Mouse (Mus musculus) olfactory bulb, adult 2 months (tissue): Measurements from ENCODE around the gene Acot10. TPM values are rescaled to one million over a fixed set of nuclear protein-coding genes. Genes with fewer than 3 reads are reported as not detected.
"Not testable (repeated sequence)": the region's sequence is repeated elsewhere in the genome, so short reads cannot be mapped to it uniquely, and the experiment has no call there.

Experiments
- H3K27ac ChIP-seq: fragments of 200-500 bp; 2 replicates; pipeline ENCODE4 v1.5.1; 2012; ENCODE audit warnings: low read depth, low read length; ENCODE audit not compliant: insufficient read depth
- H3K4me1 ChIP-seq: fragments of 200-500 bp; 2 replicates; pipeline ENCODE4 v1.6.1; 2012; ENCODE audit warnings: low read length; ENCODE audit not compliant: control insufficient read depth, insufficient read depth
- H3K4me3 ChIP-seq: fragments of 200-500 bp; 2 replicates; pipeline ENCODE4 v1.5.1; 2012; ENCODE audit warnings: mild to moderate bottlenecking, low read depth, low read length, moderate library complexity; ENCODE audit not compliant: insufficient read depth
- CTCF ChIP-seq: fragments of 200-500 bp; IDR thresholded peaks from 2 replicates; pipeline ENCODE4 v1.5.1; 2012; ENCODE audit warnings: low read depth, mild to moderate bottlenecking, low read length, moderate library complexity; ENCODE audit not compliant: insufficient read depth
- POLR2A ChIP-seq: fragments of 200-500 bp; IDR thresholded peaks from 2 replicates; pipeline ENCODE4 v1.6.1; 2012; ENCODE audit warnings: mild to moderate bottlenecking, low read depth, low read length, moderate library complexity; ENCODE audit not compliant: insufficient read depth
- WGBS: fragments of 180-500 bp; shearing (Covaris S2); methylation state at CpG from one replicate; pipeline ENCODE4 v1.1.7; 2018; 5-methylcytosine and 5-hydroxymethylcytosine counted together
- polyA plus RNA-seq: library from polyadenylated mRNA; stranded (reverse); fragments of >200 nt; gene quantifications from 2 replicates; pipeline ENCODE4 v1.2.4, GENCODE M21; 2012; ENCODE audit warnings: low replicate concordance; ENCODE audit not compliant: missing spikeins, insufficient read depth, insufficient read length

Acot10 gene
- not detected in 2 replicates for polyA plus RNA-seq

DNA sequence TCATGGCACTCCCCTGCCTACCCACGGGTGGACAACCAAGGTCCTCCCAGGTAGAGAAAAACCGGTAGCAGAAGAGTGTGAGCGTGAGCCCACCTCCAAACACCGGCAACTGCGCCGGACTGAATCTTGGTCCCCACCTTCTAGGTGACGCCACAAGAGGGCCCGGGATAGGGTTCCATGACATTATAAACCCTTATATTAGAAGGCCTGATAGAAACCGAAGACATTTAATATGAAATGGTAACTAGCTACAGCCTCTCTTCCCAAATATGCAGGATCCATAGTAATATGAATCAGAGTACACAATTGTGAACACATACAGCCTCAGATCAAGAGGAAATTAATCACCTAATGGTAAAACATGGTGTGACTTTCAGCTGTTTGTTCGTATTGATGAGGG is at the start of gene Acot10:
Gene Acot10, minus strand, starts transcription at position 101 of the 400 bp plus-strand sequence.
- TF ChIP-seq POLR2A (no peak), CTCF (no peak)
- 94% methylated on average over 10 of the region's 10 CpGs for WGBS
- Histone ChIP-seq H3K27ac (no peak within 1 kb of the TSS), H3K4me3 (no peak within 1 kb of the TSS), H3K4me1 (no peaks in the 10 kb centered on the region)

DNA sequence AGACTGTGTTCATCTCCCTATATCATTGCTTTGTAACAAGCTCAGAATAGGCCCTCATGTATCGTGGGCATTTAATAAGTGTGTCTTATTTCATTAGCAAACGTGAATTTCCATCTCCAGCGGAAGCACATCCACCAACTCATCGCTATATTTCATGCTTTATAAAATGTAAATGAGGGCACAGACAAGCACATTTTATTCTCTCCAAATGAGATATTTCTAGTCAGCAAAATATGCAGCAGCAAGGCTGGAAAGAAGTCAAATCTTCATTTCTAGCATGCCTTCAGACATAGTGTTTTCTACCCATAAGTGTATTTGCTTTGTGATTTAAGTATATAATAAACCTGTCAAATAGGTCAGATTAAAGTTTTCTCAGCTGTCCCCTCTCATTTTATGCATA is 45.3 kb upstream of the Acot10 start:
- 88% methylated on average over 4 of the region's 4 CpGs for WGBS
- Histone ChIP-seq H3K27ac (no peak overlapping the region), H3K4me3 (no peak overlapping the region), H3K4me1 (no peaks in the 10 kb centered on the region)
- TF ChIP-seq POLR2A, result no peak
- TF ChIP-seq CTCF, result no peak

DNA sequence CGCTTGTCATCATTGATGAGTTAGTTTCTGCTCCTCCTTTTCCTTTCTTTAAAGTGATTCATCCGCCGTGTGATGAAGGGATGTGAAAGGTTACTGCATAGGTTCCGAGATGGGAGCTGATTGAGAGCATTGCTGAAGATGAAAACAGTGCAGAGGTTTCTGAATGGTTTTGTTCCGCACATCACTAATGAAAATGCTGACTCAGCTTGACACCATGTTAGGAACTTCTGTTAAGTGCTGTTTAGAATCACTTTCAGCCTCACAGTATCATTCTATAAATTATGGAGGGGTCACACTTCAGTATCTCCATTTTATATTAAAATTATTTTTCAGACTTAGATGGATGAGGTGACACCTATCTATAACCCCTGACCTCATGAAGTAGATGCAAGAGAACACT is 29.7 kb upstream of the Acot10 start:
- Histone ChIP-seq H3K4me1 (no peaks in the 10 kb centered on the region), H3K27ac (no peak overlapping the region), H3K4me3 (no peak overlapping the region)
- TF ChIP-seq POLR2A (no peak), CTCF (no peak)
- WGBS, result 73% methylated on average over 5 of the region's 5 CpGs

DNA sequence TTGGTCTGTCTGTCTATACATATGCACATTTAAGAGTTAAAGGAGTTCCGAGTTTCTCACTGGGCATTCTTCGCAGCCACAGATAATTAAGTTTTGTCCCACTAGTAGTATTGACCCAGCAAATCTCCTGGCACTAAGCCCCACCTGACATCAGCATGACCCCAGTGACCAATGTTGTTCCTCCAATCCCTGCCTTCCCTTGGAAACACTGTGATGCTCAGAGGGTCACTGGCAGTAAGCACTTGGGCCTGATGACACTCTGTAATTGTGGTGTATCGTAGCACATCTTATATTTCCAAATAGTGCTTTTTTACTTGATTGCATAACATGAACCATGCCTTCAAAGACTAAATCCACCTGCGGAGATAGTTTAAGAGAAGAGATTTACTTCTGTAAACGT is 17.6 kb upstream of the Acot10 start:
- TF ChIP-seq POLR2A, result no peak
- TF ChIP-seq CTCF, result no peak
- no peaks in the 10 kb centered on the region for H3K4me1 ChIP-seq

DNA sequence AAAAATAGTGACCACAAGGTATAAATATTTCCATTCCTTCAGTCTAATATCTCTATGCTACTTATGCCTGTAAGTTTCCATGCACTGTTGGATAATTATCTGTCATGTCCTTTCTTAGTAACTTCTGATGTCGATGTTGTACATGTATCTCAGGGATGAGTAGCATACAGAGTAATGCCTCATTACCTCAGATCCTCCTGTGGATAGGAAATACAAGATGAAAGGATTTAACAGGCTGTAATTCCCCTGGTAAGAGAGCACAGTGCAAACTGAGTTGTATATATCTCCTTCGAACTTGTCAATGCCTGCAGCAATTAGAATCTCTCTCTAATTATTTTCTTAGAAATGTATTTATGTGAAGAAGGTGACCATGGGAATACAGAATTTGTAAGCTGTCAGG is 16.2 kb upstream of the Acot10 start:
- Histone ChIP-seq H3K4me3 (no peak overlapping the region), H3K27ac (no peak overlapping the region), H3K4me1 (no peaks in the 10 kb centered on the region)
- WGBS, result 78% methylated on average over 2 of the region's 2 CpGs
- no peak for TF ChIP-seq CTCF
- TF ChIP-seq POLR2A, result no peak

More for the DNA sequence above, 17.6 kb upstream of the Acot10 start:
- WGBS, result 74% methylated on average over 5 of the region's 5 CpGs
- H3K4me3 ChIP-seq, result no peak overlapping the region
- H3K27ac ChIP-seq, result no peak overlapping the region

DNA sequence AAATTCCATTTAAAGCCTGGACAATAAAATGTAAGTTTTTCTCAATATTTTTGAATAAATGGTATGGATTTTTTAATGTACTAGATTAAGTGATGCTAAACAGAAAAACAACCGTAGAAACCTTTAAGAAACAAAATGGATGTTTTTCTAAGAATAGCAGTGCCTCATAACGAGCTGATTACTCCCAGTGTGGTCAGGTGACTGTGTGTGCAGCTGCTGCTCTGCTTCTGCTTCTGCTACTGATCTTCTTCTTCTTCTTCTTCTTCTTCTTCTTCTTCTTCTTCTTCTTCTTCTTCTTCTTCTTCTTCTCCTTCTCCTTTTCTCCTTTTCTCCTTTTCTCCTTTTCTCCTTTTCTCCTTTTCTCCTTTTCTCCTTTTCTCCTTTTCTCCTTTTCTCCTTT is 3.0 kb upstream of the Acot10 start:
- not testable (repeated sequence) for H3K4me3 ChIP-seq, H3K27ac ChIP-seq, H3K4me1 ChIP-seq
- WGBS, result 33% methylated on average over 2 of the region's 2 CpGs

DNA sequence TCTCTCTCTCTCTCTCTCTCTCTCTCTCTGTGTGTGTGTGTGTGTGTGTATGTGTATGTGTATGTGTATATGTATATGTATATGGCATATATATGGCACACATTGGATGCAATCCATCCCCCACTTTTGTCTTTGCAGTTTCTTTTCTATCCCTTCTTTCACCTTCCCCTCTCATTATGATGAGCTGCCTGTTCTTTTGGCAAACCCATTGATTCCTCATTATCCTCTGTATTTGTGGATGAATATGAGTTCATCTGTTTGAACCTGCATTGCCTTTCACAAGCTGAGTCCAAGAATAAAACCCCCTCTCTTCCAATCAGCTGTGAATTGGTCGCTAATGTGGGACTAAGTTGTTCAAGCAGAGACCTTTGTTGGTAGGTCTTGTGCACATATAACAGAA is 1.4 kb upstream of the Acot10 start:
- 53% methylated on average over 1 of the region's 1 CpGs for WGBS
- TF ChIP-seq CTCF (no peak), POLR2A (no peak)
- no peak overlapping the region for H3K27ac ChIP-seq

DNA sequence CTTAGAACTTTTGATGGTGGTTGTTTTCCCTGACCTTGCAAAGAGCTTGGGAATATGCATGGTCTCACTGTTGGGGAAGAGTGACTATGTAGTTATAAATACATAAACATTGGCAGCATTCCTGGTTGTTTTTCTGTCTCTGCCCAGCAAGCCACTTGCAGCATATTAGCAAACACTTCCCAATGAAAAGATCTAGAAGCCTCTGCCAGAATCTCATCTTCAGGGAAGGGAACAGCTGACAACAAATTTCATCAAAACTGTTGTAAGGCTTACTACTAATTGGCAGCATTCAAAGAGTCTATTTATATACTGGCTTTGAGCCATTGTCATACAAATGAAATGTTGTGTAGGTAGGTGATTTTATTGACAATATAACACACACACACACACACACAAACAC is 800 bp upstream of the Acot10 start:
- Histone ChIP-seq H3K4me3 (no peak overlapping the region), H3K27ac (no peak overlapping the region)
- TF ChIP-seq POLR2A, result no peak
- TF ChIP-seq CTCF, result no peak

More for the DNA sequence above, 1.4 kb upstream of the Acot10 start:
- no peaks in the 10 kb centered on the region for H3K4me1 ChIP-seq
- no peak overlapping the region for H3K4me3 ChIP-seq

DNA sequence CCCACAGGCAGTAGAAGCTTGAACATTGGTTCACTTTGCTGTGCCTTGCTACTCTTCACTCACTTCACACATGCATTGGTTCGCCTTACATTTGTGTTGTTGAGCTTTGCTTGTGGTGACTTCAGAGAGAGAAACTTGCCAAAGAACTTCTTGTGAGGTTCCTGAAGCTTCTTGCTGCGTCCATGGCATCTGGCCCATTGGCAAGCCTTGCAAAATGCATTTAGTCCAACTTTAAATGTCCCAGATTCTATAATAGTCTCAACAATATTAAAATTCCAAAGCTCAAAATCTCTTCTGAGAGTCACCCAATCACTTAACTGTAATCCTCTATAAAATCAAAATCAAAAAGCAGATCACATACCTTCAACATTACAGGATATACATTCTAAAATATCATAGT is 6.3 kb downstream of the Acot10 start:
- Histone ChIP-seq H3K4me3 (no peak overlapping the region), H3K27ac (no peak overlapping the region), H3K4me1 (no peaks in the 10 kb centered on the region)
- 79% methylated on average over 2 of the region's 2 CpGs for WGBS
- TF ChIP-seq CTCF (no peak), POLR2A (no peak)

More for the DNA sequence above, 800 bp upstream of the Acot10 start:
- H3K4me1 ChIP-seq, result no peaks in the 10 kb centered on the region

DNA sequence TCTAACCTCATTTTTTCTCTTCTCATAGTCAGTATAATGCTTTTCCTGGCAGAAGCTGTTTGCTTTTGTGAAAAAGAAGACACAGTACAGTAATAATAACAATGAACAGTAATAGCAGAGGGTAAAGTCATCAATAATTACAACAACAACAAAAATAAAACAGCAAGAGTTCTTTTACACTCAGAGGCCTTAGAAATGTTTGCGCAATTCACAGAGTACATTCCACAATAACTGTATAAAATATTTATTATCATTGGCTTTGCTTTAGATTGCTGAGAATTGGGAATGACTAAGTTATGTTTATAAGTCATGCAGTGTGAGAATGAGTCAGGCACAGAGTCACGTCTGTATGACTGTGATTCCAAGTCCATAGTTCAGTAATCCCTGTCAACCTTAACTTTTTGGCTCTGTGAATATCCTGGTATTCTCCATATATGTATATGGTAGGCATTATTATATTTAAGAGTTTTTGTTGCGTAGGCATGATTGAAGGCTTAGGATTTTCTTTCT is 23.6 kb downstream of the Acot10 start:
- TF ChIP-seq POLR2A (no peak), CTCF (no peak)
- Histone ChIP-seq H3K27ac (no peak overlapping the region), H3K4me1 (no peaks in the 10 kb centered on the region), H3K4me3 (no peak overlapping the region)
- WGBS, result 81% methylated on average over 3 of the region's 3 CpGs

DNA sequence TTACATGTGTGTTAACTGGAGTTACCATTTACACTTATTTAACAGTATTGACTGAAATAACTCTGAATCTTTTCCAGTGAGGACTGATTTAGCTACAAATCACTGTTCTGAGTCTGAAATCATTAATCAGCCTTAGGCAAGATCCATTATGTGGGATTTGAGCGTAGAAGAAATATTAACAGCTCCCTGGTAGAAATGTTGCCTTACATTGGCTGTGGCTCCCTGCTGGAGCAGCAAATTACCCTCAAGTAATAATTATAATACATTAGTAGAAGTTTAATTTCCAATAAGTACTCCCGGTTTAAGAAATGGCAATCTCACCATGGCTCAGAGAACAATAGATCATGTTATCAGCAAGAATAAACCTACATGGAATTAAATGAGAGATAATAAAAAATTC is 27.4 kb downstream of the Acot10 start:
- Histone ChIP-seq H3K27ac (no peak overlapping the region), H3K4me1 (no peaks in the 10 kb centered on the region), H3K4me3 (no peak overlapping the region)
- WGBS, result 38% methylated on average over 2 of the region's 2 CpGs
- TF ChIP-seq CTCF (no peak), POLR2A (no peak)
